Mouse (Mus musculus): ENCODE data around the gene Ccl24.

DNA sequence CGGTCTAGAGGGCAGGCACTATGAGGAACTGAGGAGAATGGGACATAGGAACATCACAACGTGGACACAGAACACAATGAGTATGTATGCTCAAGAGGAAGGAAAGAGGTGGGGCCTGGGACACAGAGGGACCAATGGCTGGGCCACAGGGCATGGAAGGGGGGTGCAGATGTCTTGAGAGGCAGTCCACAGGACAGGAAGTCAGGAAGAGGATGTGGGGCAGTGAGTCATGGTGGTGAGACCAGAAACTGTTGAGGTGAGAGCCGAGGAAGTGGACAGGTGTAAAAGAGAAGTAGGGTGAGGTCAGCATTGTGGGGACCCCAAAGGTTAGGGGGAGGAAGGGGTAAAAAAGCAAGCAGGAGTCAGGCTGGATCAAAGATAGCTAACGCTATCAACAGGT is 35.5 kb downstream of the Ccl24 start:
- TF ChIP-seq CTCF (IDR thresholded peaks at IDR 0.05; ENCODE audit: low read depth) (no peak), EP300 (IDR thresholded peaks at IDR 0.05; ENCODE audit: low read depth) (no peak)
